In genomic region chr17:63498182-63498716, GRCm38 (mm10) we compare ENCODE assay signal across 8 mouse cellular contexts. TPM values are rescaled to one million over a fixed set of nuclear protein-coding genes. Genes with fewer than 3 reads are reported as not detected.
DNase-seq lines count a peak whose midpoint lies in the region; ATAC-seq lines count a peak whose summit lies in the region.

No protein-coding gene starts in this region.

- peaks cover 47% of the 10 kb centered on the region for H3K4me1 ChIP-seq in kidney, embryonic 15.5 days
- H3K4me1 ChIP-seq in intestine, embryonic 14.5 days (replicated peaks; ENCODE audit: control insufficient read depth, insufficient read depth, low read length): peaks cover 29% of the 10 kb centered on the region
- H3K4me1 ChIP-seq in neural tube, embryonic 11.5 days (ENCODE audit: control insufficient read depth, insufficient read depth, low read length): peaks cover 7% of the 10 kb centered on the region

- no peak for ATAC-seq in kidney, embryonic 15.5 days (replicated peaks; ENCODE audit: low FRiP score)
- no peak for ATAC-seq in intestine, embryonic 14.5 days (replicated peaks; ENCODE audit: low FRiP score, low TSS enrichment, low read depth)
- ATAC-seq in neural tube, embryonic 11.5 days (ENCODE audit: insufficient read depth, low FRiP score, low TSS enrichment): no peak

- H3K9ac ChIP-seq in kidney, embryonic 15.5 days: peak overlapping the region; percentile 98
- H3K9ac ChIP-seq in intestine, embryonic 14.5 days (ENCODE audit: low read length): peak overlapping the region; percentile 98
- no peak overlapping the region for H3K9ac ChIP-seq in neural tube, embryonic 11.5 days (ENCODE audit: low read length)

- H3K4me2 ChIP-seq in kidney, embryonic 15.5 days: peak overlapping the region; percentile 74
- peak overlapping the region; percentile 61 for H3K4me2 ChIP-seq in intestine, embryonic 14.5 days (ENCODE audit: low read length)
- H3K4me2 ChIP-seq in neural tube, embryonic 11.5 days (ENCODE audit: low read depth): peak overlapping the region; percentile 72

- no peaks in the 10 kb centered on the region for H3K36me3 ChIP-seq in kidney, embryonic 15.5 days
- no peaks in the 10 kb centered on the region for H3K36me3 ChIP-seq in intestine, embryonic 14.5 days (ENCODE audit: control insufficient read depth, insufficient read depth, low read length)
- H3K36me3 ChIP-seq in neural tube, embryonic 11.5 days (ENCODE audit: control insufficient read depth, insufficient read depth, low read length): no peaks in the 10 kb centered on the region

- peak overlapping the region; percentile 92 for H3K4me3 ChIP-seq in kidney, embryonic 15.5 days (replicated peaks)
- peak overlapping the region; percentile 84 for H3K4me3 ChIP-seq in intestine, embryonic 14.5 days (ENCODE audit: low read depth, low read length)
- H3K4me3 ChIP-seq in neural tube, embryonic 11.5 days (ENCODE audit: low read depth, low read length): peak overlapping the region; percentile 86

- WGBS in kidney, embryonic 15.5 days: 6% methylated on average over 6 of the region's 6 CpGs
- 14% methylated on average over 6 of the region's 6 CpGs for WGBS in intestine, embryonic 14.5 days
- 18% methylated on average over 6 of the region's 6 CpGs for WGBS in neural tube, embryonic 11.5 days

- H3K27ac ChIP-seq in kidney, embryonic 15.5 days: peak overlapping the region; percentile 98
- peak overlapping the region; percentile 99; the same call in 1 of the 2 replicates for H3K27ac ChIP-seq in intestine, embryonic 14.5 days (ENCODE audit: low read depth)
- H3K27ac ChIP-seq in neural tube, embryonic 11.5 days (ENCODE audit: low read depth, low read length): no peak overlapping the region

- no peaks in the 10 kb centered on the region for H3K27me3 ChIP-seq in kidney, embryonic 15.5 days
- H3K27me3 ChIP-seq in intestine, embryonic 14.5 days (replicated peaks; ENCODE audit: control insufficient read depth, insufficient read depth, low read length): no peaks in the 10 kb centered on the region
- no peaks in the 10 kb centered on the region for H3K27me3 ChIP-seq in neural tube, embryonic 11.5 days (ENCODE audit: control insufficient read depth, insufficient read depth, low read length)

- no peak for DNase-seq in kidney, adult 18-20 months
- peak; percentile 45 for DNase-seq in embryo, embryonic 11 days
- DNase-seq in intestine, embryonic 14.5 days (ENCODE audit: low spot score): peak; percentile 58
- peak; percentile 11 for DNase-seq in neural tube, embryonic 11.5 days (ENCODE audit: low spot score)
- no peak for DNase-seq in urinary bladder, postnatal 25 days (ENCODE audit: low spot score)
- no peak for DNase-seq in thymus, postnatal 10 days (ENCODE audit: low spot score in 2 of 2)
- DNase-seq in thymus, postnatal 14 days: no peak

- no peaks in the 10 kb centered on the region for H3K9me3 ChIP-seq in kidney, embryonic 15.5 days (replicated peaks)
- no peaks in the 10 kb centered on the region for H3K9me3 ChIP-seq in intestine, embryonic 14.5 days (ENCODE audit: control insufficient read depth, low read length)
- no peaks in the 10 kb centered on the region for H3K9me3 ChIP-seq in neural tube, embryonic 11.5 days (ENCODE audit: control insufficient read depth, low read length)

RNA-seq across cellular contexts. Expression of gene Fbxl17, which starts 1.6 kb away (rescaled TPM):
- polyA plus RNA-seq in kidney, embryonic 15.5 days (2015; fragmentation: Nextera tagmentation; extraction: Ambion mirVana): 5.0 and 5.7 TPM in 2 replicates
- polyA plus RNA-seq in intestine, embryonic 14.5 days (2014; fragmentation: Nextera tagmentation; extraction: Ambion mirVana): 7.5 and 8.9 TPM in 2 replicates
- 7.8 and 8.8 TPM in 2 replicates for polyA plus RNA-seq in neural tube, embryonic 11.5 days (2014; fragmentation: Nextera tagmentation; extraction: Ambion mirVana)

Comparison
In these comparisons a context has a peak if more than half of its experiments do, and no peak if none do; other contexts are left out.
1. DNase-seq: peak in embryo, embryonic 11 days (single experiment), intestine, embryonic 14.5 days (single experiment) and neural tube, embryonic 11.5 days (single experiment); none in kidney, adult 18-20 months (single experiment), urinary bladder, postnatal 25 days (single experiment), thymus, postnatal 10 days (0 of 2) and thymus, postnatal 14 days (single experiment).
2. Peak in every context shown above with its lines, with median percentiles within 50 percentile points of each other: H3K4me2 ChIP-seq and H3K4me3 ChIP-seq.